Mouse (Mus musculus) adrenal gland, postnatal 4 days (tissue): ENCODE results near the gene Rhebl1. TPM values are rescaled to one million over a fixed set of nuclear protein-coding genes. Genes with fewer than 3 reads are reported as not detected.

Source experiments
- DNase-seq, 2 experiments: peaks; one replicate each; pipeline ENCODE4 v3.0.0; 2021 to 2022; ENCODE audit warnings: low spot score in 2 of 2, mixed read lengths in 2 of 2
- total RNA-seq, 2 experiments: library from RNA; stranded (reverse); gene quantifications; 2 replicates each; pipeline ENCODE4 v1.2.3; 2021

Gene Rhebl1
- total RNA-seq, 2 experiments from 2014 or later = 3.9 to 6.2 TPM

DNA sequence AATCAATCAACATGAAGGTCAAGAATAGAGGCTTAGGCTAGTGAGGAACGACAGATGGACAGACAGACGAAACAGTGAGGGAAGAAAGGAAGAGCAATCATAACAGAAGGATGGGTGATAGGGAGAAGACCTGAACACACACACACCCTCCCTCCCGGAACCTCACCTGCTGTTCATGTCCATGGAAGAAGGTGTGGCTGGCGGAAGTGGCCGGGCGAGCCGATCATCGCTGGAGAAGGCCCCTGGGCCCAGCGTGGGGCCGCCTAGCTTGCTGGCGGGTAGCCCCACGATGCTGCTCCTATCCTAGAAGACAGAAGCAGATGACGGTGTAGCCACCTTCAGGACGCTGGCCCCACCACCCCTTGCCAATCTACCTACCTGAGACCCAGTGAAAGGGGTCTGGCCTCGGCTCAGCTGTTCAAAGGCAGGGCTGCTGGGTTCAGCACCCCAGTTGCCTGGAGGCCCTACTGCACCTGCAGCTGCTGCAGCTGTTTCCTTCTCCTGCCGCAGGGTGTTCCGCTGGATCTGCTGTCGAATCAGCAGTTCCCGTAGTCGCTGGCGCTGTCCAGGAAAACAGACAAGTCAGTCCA, 43.0 kb downstream of the Rhebl1 start:
- no peak for DNase-seq

DNA sequence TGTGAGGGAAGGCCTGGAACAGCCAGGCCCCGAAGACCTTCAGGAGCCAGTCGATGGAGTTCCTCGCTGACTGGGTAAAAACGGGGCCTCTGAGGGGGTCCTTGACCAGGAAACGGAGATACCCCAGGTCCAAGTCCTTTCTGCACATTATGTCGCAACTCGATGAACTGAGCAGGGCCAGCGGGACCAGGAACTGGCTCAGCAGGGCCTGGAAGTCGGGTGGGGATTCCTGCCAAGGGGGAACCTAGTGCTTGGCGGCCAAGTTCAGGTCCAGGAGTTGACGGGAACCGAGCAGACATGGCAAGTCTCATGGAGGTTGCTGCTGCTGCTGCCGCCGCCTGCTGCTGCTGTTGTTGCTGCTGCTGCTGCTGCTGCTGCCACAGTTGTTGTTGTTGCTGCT, 43.7 kb downstream of the Rhebl1 start:
- DNase-seq = no peak

DNA sequence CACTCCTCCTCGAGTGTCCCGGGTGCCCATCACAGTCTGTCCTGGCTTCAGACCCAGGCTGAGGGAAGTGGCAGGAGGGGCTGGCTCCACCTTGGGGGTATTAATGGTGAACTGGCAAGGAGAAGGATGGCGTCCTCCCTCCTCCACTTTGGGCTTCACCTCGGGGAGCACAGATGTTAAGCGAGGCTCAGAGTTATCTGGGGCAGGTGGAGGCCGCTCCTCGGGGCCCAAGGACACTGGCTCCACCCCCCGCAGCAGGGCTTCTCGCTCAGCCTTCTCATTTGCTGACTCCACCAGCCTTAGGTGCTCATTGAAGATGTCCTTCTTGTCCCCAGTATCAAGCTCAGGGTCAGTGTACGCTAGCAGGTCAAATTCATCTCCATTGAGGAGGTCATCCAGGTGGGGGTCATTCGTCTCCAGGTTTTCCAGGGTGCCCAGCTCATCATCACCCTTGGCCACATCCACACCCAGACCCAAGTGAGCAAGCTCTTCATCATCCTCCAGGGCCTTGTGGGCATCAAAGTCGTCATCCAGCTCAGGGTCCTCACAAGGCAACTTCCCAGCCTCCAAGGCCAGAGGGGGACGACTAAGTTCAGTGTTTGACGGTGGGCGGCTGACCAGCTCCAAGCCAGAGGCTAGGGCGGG, 44.3 kb downstream of the Rhebl1 start:
- DNase-seq = no peak

DNA sequence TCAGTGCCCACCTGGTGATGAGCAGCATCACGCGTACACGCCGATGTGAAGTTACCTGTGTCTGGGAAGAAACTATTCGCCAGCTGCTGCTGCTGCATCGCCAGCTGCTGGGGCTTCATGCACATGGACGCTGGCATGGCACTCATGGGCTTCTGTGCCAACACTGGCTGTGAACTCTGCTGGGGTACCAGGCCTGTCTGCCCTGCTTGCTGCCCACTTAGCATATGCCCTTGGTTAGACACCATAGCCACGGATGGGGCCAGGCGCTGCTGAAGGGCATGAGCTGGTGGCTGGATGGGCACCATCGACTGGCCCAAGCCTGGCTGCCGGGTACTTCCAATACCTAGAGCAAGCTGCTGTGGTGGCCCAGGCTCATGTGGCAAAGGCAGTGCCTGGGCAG, 45.2 kb downstream of the Rhebl1 start:
- DNase-seq = no peak

DNA sequence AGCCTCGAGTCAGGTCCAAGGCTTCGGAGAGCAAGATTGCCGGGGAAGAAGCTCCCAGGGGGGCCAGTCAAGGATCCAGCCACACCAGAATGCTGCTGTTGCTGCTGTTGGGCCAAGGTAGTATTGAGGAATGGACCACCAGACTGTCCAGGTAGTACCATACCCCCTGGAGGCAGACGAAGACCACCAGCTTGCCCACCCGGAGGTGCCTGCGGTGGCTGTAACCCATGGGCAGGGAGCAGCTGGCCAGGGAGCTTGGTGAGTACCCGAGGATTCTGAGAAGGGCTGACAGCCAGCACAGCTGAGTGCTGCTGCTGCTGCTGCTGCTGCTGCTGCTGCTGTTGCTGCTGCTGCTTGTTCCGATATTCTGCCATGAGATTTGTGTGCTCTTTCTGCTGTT, 48.2 kb downstream of the Rhebl1 start:
- DNase-seq = no peak

DNA sequence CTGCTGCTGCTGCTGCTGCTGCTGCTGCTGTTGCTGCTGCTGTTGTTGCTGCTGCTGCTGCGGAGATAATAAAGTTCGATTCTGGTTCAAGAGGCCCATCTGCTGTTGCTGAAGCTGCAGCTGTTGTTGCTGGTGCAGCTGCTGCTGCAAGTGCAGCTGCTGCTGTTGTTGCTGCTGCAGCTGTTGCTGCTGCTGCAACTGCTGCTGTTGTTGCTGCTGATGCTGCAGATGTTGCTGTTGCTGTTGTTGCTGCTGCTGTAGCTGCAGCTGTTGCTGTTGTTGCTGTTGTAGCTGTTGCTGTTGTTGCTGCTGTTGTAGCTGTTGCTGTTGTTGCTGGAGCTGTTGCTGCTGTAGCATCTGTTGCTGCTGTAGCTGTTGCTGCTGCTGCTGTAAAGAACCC, 49.2 kb downstream of the Rhebl1 start:
- DNase-seq = no peak

DNA sequence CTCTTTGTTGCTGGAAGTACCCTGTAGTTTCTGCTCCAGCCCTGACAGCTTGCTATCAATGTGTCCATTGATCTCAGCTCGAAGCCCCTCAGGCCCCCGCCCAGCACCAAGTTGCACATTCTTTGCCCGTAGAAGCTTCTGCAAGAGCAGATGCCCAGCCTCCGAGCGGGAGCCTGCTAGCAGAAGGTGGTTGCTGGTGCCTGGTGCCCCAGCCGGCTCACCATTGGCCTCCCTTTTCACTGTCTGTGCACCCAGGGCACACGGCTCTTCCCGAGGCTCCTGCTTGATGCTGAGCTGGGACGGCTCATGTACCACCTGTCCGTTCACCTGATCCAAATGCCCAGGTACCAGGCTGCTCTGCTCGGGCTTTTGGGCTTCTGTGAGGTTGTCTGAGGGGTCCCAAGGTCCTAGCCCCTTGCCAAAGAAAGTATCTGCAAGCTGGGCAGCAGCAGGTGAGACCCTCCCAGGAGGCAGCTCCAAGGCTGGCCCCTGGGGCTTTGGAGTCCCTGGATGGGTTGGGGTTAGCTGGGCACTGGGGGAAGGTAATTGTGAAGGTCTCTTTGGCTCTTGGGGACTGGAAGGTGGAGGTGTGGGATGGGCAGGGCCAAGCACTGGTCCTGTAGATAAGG, 50.6 kb downstream of the Rhebl1 start:
- no peak for DNase-seq

DNA sequence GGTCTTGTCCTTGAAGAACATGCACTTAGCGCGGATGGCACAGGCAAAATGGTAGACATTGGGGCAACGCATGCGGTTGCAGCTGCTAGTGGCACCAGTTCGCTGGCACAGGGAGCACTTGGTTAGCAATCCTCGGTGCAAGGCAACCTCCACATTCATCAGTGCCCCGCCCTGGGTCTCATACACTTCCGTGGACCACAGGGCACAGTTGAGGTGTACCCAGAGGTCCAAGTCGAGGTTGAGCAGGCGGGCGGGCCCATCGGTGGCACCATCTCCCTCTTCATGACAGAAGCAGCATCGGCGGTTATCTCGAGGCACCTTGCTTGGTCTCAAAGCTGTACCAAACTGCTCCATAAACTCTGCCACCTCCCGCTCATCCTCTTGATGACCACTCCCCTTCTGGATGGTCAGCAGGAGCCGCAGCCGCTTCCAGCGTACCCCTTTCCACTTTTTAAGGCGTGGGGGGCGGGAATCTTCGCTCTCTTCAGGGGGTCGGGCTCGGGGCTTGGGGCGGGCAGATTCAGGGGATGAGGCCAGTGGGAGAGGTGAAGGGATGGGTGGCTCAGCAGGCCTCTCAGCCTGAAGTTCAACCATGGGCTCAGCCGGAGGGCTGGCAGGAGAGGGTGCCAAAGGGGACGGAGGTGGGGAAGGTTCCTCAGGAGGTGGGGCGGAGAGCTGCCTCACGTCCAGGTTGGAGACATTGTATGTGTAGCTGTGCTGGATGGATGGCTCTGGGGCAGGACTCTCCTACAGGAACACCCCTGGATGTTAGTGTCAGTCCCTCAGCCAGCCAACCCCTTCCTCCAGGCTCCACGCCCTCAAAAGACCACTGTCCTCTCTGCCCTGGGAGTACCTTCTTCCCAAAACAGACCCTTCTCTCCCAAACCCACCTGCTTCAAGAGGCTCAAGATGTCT, 54.4 kb downstream of the Rhebl1 start:
- no peak for DNase-seq

DNA sequence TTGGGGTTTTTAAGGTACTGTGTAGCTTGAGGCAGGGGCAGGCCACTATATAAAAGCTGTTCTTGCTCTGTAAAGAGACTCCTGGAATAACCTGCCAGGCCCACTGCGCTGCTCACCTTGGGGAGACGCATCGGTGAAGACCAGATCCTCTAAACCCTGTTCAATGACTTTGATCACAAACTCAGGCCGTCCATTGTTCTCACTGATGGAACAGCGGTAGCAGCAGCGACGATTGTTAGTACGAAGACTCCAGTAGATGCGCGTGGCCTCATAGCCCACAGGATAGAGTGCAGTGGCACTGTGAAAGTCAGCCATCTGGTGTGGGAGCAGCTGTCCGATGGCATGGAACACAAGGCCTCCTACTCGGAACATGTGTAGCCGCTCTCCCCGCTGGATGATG, 55.2 kb downstream of the Rhebl1 start:
- no peak for DNase-seq

DNA sequence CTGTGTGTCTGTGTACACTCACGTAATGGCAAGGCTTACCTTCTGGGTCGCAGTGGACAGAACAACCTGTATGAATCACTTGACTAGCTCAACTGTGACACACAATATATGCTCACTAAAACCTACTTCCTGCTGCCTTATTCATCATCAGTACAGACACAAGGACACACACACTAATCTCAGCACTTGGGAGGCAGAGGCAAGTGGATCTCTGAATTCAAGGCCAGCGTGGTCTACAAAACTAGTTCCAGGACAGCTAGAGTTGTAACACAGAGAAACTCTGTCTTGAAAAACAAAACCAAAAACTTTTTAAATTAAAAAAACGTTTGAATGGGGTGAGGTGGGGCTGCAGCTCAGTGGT, 56.6 kb downstream of the Rhebl1 start:
- no peak for DNase-seq

DNA sequence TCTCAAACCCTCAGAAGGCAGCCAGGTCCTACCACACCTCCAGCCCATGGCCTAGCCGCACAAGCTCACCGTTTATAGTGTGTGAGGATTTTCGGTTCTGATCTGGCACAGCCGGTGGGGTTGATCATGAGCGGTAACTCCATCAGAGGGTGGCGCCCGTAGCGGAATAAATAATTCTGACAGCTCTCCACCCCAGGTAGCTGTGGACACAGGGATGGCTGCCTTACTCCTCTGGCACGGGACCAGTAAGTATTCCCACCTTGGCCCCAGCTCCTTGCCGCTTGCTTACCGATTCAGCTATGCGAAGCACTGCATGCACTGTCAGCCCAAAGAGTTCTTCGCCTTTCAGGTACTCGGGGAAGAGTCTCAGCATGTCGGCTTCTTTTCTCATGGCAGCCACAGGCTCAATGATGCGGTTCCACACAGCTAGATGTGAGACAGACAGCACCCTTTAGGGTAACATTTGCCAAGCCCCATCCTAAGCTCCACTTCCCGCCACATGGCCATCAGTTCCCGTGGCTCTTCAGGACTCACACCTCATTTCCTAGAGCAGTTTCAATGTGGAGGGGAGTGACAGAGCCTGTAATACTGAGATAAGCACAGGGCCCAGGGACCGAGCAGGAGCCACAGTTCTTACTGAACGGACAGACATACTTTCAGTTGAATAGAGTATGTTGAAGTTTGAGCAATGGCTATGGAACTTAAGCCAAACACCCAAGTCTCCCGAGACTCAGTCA, 57.2 kb downstream of the Rhebl1 start:
- DNase-seq = no peak

DNA sequence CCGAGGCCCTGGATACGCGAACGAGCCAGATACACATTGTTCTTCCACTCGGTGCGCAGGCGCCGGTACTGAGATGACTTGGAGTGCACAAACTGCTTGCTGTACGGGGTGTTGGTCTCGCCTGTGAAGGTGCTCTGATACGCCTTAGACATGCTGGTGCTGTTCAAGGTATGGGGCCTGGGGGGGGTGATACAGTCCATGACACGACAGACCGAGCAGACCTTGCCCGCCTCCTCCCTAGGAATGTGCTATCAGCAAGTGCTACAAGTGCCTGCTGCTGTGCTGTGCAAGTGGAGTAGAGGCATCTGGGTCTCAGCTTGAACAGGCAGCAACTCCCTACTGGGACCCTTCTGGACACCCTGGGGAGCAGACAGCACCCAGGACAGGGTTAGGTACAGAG, 59.0 kb downstream of the Rhebl1 start:
- no peak for DNase-seq

DNA sequence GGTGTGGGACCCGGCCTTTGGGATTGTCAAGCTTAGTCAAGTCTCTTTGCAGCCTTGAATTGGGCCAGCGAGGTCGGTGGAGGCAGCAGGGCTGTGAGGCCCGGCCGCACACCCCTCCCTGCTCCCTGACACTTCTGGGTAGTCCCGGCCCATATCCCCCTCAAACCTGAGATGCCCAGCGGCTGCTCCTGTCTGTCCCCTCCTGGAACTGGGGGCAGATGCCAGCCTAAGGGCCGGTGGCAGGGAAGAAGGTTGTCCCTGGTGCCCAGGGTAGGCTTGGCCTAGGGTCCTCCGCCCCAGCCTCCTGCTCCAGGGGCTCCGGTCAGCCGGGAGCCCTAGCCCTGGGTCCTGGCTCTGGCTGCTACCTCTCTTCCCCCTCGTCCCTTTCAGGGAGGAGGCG, 60.3 kb downstream of the Rhebl1 start:
- no peak for DNase-seq

DNA sequence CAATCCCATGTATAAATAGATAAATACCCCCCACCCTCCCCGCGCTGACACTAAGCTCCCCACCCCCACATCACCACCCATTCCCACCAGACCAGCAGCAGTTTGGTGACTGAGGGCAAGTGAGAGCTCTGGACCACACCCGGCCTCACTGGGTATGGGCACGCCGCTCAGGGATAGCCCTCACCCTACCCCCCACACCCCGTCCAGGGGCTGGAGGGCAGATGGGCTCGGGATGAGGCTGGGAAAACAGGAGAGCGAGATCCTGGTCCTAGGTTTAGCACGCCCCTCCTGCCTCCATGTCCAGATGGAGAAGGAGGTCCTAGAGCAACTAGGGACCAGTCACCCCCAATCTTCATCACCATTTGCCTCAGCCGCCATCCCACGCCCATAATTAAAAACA, 61.1 kb downstream of the Rhebl1 start:
- DNase-seq = no peak

DNA sequence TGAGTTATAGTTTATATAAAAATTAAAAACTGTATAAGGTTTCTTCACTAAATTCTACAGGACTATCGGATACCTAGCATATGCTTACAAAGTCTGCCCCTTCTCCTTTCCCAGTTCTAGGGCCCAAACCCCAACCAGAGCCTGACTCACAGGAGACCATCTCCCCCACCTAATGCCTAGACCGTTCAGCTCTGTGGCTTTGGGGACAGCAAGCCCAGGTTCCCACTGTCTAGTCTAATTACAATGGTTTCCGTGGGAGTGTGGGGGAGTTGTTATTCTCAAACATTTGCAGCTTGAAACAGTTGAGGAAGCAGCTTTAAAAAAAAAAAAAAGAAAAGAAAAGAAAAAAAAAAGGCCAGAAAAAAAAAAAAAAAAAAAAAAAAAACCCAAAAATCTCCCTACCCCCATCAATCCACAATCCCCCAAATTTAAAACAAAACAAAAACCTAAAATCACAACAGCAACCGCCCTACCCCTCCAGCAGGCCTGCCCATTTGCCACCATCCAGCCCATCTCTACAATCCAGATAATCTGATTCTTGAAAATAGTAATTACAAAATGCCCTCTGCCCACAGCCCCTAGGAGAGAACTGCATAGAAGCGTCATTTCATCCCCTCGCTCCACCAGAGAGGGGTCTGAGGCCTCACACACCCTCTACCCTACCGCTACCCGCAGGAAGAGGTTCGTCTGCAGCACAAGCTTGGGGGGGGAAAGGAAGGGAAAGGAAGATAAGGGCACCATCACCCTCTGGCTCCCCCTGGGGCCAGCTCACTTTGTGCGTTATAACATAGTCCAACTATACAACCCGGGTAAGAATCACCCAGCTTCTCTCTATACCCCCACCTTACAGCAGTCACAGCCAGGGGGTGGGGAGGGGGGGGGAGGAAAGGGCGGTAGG, 61.9 kb downstream of the Rhebl1 start:
- no peak for DNase-seq

DNA sequence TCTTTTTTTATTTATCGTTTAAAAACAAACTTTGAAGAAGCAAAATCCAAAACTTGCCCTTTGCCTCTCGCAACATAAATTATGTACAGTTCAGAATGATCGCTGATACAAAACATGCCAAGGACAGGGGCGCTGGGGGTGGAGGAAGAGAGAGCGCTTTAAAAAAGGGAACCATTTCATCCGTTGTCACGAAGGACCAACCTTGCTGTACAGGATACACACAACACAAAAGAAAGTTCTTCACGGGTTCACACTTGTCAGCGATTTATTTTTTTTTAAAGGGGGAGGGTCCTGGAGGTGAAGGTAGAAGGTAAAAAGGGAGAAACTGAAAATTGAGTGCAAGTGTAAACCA, 62.7 kb downstream of the Rhebl1 start:
- DNase-seq = no peak

DNA sequence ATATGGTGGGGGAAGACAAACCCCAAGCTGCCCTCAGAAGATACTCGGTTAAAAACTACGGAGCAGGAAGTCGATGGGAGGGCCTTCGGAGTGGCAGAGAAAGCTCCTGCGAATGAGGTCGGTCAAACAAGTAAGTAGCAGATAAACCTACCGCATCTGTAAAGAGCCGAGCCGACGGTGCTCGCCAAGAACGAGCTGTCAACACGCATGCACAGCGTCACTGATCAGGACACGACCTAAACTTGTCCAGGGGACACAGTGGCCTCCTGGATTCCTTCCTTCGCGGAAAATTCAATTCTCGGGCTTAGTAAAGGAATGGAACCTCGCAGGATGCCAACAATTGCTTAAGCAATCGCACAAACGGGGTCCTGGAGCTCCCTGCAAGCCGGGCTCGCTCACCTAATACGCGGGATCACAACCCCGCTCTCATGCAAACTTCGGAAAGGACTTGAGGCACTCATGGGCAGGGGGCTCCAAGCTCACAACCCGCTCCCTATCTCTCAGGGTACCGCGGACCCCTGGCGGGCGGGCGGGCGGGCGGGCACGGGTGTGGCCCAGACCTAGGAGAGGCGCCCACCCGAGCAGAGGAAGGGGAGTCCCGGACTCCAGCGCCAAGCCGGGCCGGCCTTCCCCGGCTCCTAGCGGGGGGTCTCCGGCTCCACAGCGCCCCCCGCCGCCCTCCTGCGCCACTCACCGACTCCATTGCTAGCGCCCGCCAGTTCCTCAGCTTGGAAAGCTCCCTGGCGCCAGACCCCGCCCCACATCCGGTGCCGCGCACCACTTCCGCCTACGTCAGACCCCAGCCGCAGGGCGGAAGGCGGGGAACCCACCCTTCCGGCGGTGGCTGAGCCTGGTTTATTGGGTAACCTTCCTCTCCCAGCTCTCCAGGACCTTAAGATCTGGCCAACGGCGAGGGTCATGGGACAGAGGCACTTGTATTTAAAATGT, 63.3 kb downstream of the Rhebl1 start, which contains the start of gene Prkag1:
TSS of gene Prkag1 (minus strand) at position 786 of the 948 bp plus-strand sequence.
- DNase-seq = peak; percentile 95
